Mouse (Mus musculus): ENCODE data around the gene Cldn10. TPM values are rescaled to one million over a fixed set of nuclear protein-coding genes. Genes with fewer than 3 reads are reported as not detected.

Gene Cldn10
- total RNA-seq, 2 experiments from 2014 or later: 1.1 to 4.5 TPM

GRCm38 (mm10) chr14:118895655-118896054 is 107.9 kb downstream of the Cldn10 start:
- ATAC-seq (replicated peaks; ENCODE audit: low FRiP score, low TSS enrichment, poor library complexity, severe bottlenecking): no peak

GRCm38 (mm10) chr14:118899940-118900339 is 112.2 kb downstream of the Cldn10 start:
- ATAC-seq (replicated peaks; ENCODE audit: low FRiP score, low TSS enrichment, poor library complexity, severe bottlenecking): no peak

GRCm38 (mm10) chr14:118900911-118901310 is 113.2 kb downstream of the Cldn10 start:
- ATAC-seq (replicated peaks; ENCODE audit: low FRiP score, low TSS enrichment, poor library complexity, severe bottlenecking): no peak

- ATAC-seq (replicated peaks; ENCODE audit: low FRiP score, low TSS enrichment, poor library complexity, severe bottlenecking): no peak
These were observed 115.7 kb downstream of the Cldn10 start for GRCm38 (mm10) chr14:118903397-118903796.

- ATAC-seq (replicated peaks; ENCODE audit: low FRiP score, low TSS enrichment, poor library complexity, severe bottlenecking): no peak
These were observed 116.3 kb downstream of the Cldn10 start for GRCm38 (mm10) chr14:118903867-118904562.

GRCm38 (mm10) chr14:118907592-118907991 is 119.9 kb downstream of the Cldn10 start:
- 0 out of 2 replicates have a peak, but pooled peaks have one; percentile 31 for ATAC-seq (replicated peaks; ENCODE audit: low FRiP score, low TSS enrichment, poor library complexity, severe bottlenecking)

GRCm38 (mm10) chr14:118909872-118910271 is 122.2 kb downstream of the Cldn10 start:
- ATAC-seq (replicated peaks; ENCODE audit: low FRiP score, low TSS enrichment, poor library complexity, severe bottlenecking): no peak

- ATAC-seq (replicated peaks; ENCODE audit: low FRiP score, low TSS enrichment, poor library complexity, severe bottlenecking): peak; percentile 79
These were observed 122.9 kb downstream of the Cldn10 start for GRCm38 (mm10) chr14:118910332-118911222.

- ATAC-seq (replicated peaks; ENCODE audit: low FRiP score, low TSS enrichment, poor library complexity, severe bottlenecking): no peak
These were observed 123.8 kb downstream of the Cldn10 start for GRCm38 (mm10) chr14:118911521-118911920.

- ATAC-seq (replicated peaks; ENCODE audit: low FRiP score, low TSS enrichment, poor library complexity, severe bottlenecking): peak; percentile 51
These were observed 125.9 kb downstream of the Cldn10 start for GRCm38 (mm10) chr14:118913651-118914050.

GRCm38 (mm10) chr14:118919025-118919424 is 131.3 kb downstream of the Cldn10 start:
- peak; percentile 73 for ATAC-seq (replicated peaks; ENCODE audit: low FRiP score, low TSS enrichment, poor library complexity, severe bottlenecking)

GRCm38 (mm10) chr14:118920654-118921053 is 132.9 kb downstream of the Cldn10 start:
- ATAC-seq (replicated peaks; ENCODE audit: low FRiP score, low TSS enrichment, poor library complexity, severe bottlenecking): no peak

- ATAC-seq (replicated peaks; ENCODE audit: low FRiP score, low TSS enrichment, poor library complexity, severe bottlenecking): no peak
These were observed 134.5 kb downstream of the Cldn10 start for GRCm38 (mm10) chr14:118922251-118922650.

- ATAC-seq (replicated peaks; ENCODE audit: low FRiP score, low TSS enrichment, poor library complexity, severe bottlenecking): peak; percentile 43
These were observed 135.0 kb downstream of the Cldn10 start for GRCm38 (mm10) chr14:118922667-118923184.

Other genes with a start within 250 kb of the Cldn10 start
- 20.5 and 25.4 TPM in 2 replicates for gene Abcc4, start 81.7 kb upstream of the Cldn10 start, total RNA-seq (2014; fragmentation: Nextera tagmentation)
- gene Abcc4, start 81.7 kb upstream of the Cldn10 start, total RNA-seq (2017): 12.2 and 15.6 TPM in 2 replicates
- 3.8 and 5.6 TPM in 2 replicates for gene Dzip1, start 137.6 kb downstream of the Cldn10 start, total RNA-seq (2014; fragmentation: Nextera tagmentation)
- gene Dzip1, start 137.6 kb downstream of the Cldn10 start, total RNA-seq (2017): 0.76 and 2.8 TPM in 2 replicates
- 21.3 and 26.6 TPM in 2 replicates for gene Dnajc3, start 150.1 kb downstream of the Cldn10 start, total RNA-seq (2014; fragmentation: Nextera tagmentation)
- gene Dnajc3, start 150.1 kb downstream of the Cldn10 start, total RNA-seq (2017): 53.3 and 67.5 TPM in 2 replicates

Data from megakaryocyte-erythroid progenitor cell, adult 5-6 weeks (primary cell).